Mouse (Mus musculus) gastrocnemius, postnatal 4 days (tissue): ENCODE measurements around the gene Morf4l2. TPM values are rescaled to one million over a fixed set of nuclear protein-coding genes. Genes with fewer than 3 reads are reported as not detected.
"Not testable (repeated sequence)": the region's sequence is repeated elsewhere in the genome, so short reads cannot be mapped to it uniquely, and the experiment has no call there.

ENCODE experiments used
- DNase-seq, 2 experiments: peaks; one replicate each; pipeline ENCODE4 v3.0.0; 2021 to 2022; ENCODE audit warnings: low spot score in 2 of 2, mixed read lengths in 2 of 2
- total RNA-seq, 2 experiments: library from RNA; stranded (reverse); gene quantifications; 2 replicates each; pipeline ENCODE4 v1.2.3; 2021

Morf4l2 gene
- total RNA-seq, 2 experiments from 2014 or later, result 330 to 342 TPM

- peak in 1 of 2 experiments; percentile 47 for DNase-seq
Observed at GRCm38 (mm10) chrX:136707446-136708167, 35.9 kb downstream of the Morf4l2 start, which contains the start of gene Tceal1. Gene Tceal1, plus strand, starts transcription at chrX:136707982.

- no peak for DNase-seq
Observed at GRCm38 (mm10) chrX:136693196-136693595, 50.3 kb downstream of the Morf4l2 start.

DNA sequence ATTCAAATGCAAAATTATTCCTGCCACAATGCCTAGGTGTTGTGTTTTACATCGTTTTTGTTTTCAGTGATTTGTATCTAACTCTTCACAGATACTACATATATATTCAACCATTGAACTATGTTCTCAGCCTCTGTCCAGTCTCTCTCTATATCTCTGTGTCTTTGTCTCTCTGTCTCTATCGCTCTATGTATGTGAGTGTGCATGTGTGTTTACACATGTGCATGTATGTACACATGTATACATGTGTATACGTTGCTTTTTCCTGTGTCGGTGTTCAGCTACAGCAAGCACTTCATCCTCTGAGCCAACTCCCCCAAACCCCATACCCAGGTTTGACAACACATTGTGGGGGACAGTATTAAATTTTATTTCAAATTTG, 51.2 kb downstream of the Morf4l2 start:
- DNase-seq, result no peak

DNA sequence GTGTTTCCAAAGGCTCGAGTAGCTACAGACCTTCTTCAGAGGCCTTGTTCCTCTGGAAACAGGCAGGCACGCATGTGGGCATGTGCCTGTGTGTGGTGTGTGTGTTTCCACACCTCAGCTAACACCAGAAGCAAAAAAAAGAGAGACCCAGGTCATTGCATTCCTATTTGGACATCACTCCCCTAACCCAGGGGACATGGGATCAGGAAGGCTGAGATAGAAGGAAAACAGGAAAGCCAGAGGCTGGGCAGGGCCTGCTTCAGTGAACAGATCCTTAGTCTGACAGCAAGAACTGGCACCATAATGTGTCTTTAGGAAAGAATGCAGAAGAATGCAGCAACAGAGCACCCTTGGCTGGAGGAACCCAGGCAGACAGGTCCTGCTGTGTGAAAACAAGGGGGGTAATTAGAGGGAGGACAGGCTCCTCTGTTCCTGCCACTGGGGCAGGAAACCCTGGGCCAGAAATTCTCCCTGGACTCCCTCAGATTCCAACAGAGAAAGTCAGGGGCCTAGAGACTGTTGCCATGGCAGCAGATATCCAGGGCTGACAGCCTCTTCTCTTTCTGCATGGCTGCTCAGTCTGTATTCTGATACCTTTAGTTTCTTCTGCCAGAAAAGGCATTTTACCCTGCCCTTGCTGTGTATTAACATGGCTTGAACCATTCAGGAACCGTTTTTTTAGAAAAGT, 51.7 kb downstream of the Morf4l2 start:
- DNase-seq, result not testable (repeated sequence)

Other genes with a start within 250 kb of the Morf4l2 start
- not detected for gene Kir3dl1, start 225.7 kb downstream of the Morf4l2 start, total RNA-seq
- not detected for gene Kir3dl2, start 199.6 kb downstream of the Morf4l2 start, total RNA-seq
- 10 to 100 TPM; 20.5 to 42.4 TPM for gene Tceal3, start 152.8 kb downstream of the Morf4l2 start, total RNA-seq
- 10 to 100 TPM; 10.7 to 12.7 TPM for gene Tceal1, start 35.7 kb downstream of the Morf4l2 start, total RNA-seq
- gene Glra4, start 36.5 kb upstream of the Morf4l2 start, total RNA-seq, result not detected
- 10 to 100 TPM; 19.2 to 19.7 TPM for gene Plp1, start 79.0 kb upstream of the Morf4l2 start, total RNA-seq
- gene Rab9b, start 125.1 kb upstream of the Morf4l2 start, total RNA-seq, result under 1 TPM; 0.21 to 0.54 TPM
- not detected for gene H2bfm, start 183.6 kb upstream of the Morf4l2 start, total RNA-seq
- gene Tmsb15b2, start 231.8 kb upstream of the Morf4l2 start, total RNA-seq, result 10 to 100 TPM in 1 of 2 experiments, 1 to 10 TPM in 1; 5.6 to 22.0 TPM
- gene Tmsb15l, start 233.2 kb upstream of the Morf4l2 start, total RNA-seq, result under 1 TPM in 1 of 2 experiments, not detected in 1; 0.78 TPM
- gene Tmsb15b1, start 233.2 kb upstream of the Morf4l2 start, total RNA-seq, result 1 to 10 TPM; 1.5 to 5.1 TPM
- gene Zcchc18, start 249.5 kb upstream of the Morf4l2 start, total RNA-seq, result under 1 TPM; 0.22 to 0.39 TPM